Mouse (Mus musculus): ENCODE data around the gene Tppp3. TPM values are rescaled to one million over a fixed set of nuclear protein-coding genes. Genes with fewer than 3 reads are reported as not detected.

Gene Tppp3
- polyA plus RNA-seq, 1 experiment from 2014 or later: 35.7 TPM

- 0 out of 2 replicates have a peak, but pooled peaks cover 12% of the 10 kb centered on the region for H3K36me3 ChIP-seq (replicated peaks)
- 23% methylated on average over 11 of the region's 11 CpGs for WGBS
- DNase-seq (ENCODE audit: low spot score): no peak
- peak overlapping the region; percentile 56 for H3K4me3 ChIP-seq
- no peaks in the 10 kb centered on the region for H3K9me3 ChIP-seq
- H3K27me3 ChIP-seq (replicated peaks; ENCODE audit: low read depth, poor library complexity, severe bottlenecking): peaks cover 63% of the 10 kb centered on the region
- peak overlapping the region; percentile 80 for H3K27ac ChIP-seq (replicated peaks)
- H3K4me1 ChIP-seq: peaks cover 69% of the 10 kb centered on the region
Observed at GRCm38 (mm10) chr8:105470681-105471313, 529 bp downstream of the Tppp3 start.

- Histone ChIP-seq H3K4me1 (peaks cover 64% of the 10 kb centered on the region), H3K4me3 (peak overlapping the region; percentile 56), H3K36me3 (replicated peaks) (0 out of 2 replicates have a peak, but pooled peaks cover 10% of the 10 kb centered on the region), H3K9me3 (no peaks in the 10 kb centered on the region), H3K27me3 (replicated peaks; ENCODE audit: low read depth, poor library complexity, severe bottlenecking) (peaks cover 57% of the 10 kb centered on the region), H3K27ac (replicated peaks) (peak overlapping the region; percentile 80)
- no peak for DNase-seq (ENCODE audit: low spot score)
- 82% methylated on average over 5 of the region's 5 CpGs for WGBS
Observed at GRCm38 (mm10) chr8:105470262-105470661, 1.1 kb downstream of the Tppp3 start.

- peak overlapping the region; percentile 80; the same call in 1 of the 2 replicates for H3K27ac ChIP-seq (replicated peaks)
- peaks cover 59% of the 10 kb centered on the region for H3K4me1 ChIP-seq
- WGBS: 94% methylated on average over 5 of the region's 5 CpGs
Observed at GRCm38 (mm10) chr8:105469816-105470215, 1.5 kb downstream of the Tppp3 start.

GRCm38 (mm10) chr8:105469041-105469695 lies 2.2 kb downstream of the Tppp3 start:
- H3K27ac ChIP-seq (replicated peaks): peak overlapping the region; percentile 62; the same call in 1 of the 2 replicates
- H3K27me3 ChIP-seq (replicated peaks; ENCODE audit: low read depth, poor library complexity, severe bottlenecking): peaks cover 46% of the 10 kb centered on the region
- peaks cover 58% of the 10 kb centered on the region for H3K4me1 ChIP-seq
- DNase-seq (ENCODE audit: low spot score): peak; percentile 51
- H3K36me3 ChIP-seq (replicated peaks): 0 out of 2 replicates have a peak, but pooled peaks cover 10% of the 10 kb centered on the region
- 40% methylated on average over 6 of the region's 6 CpGs for WGBS
- peak overlapping the region; percentile 56; the same call in 1 of the 2 replicates for H3K4me3 ChIP-seq
- no peaks in the 10 kb centered on the region for H3K9me3 ChIP-seq

More at GRCm38 (mm10) chr8:105469816-105470215, 1.5 kb downstream of the Tppp3 start:
- Histone ChIP-seq H3K27me3 (replicated peaks; ENCODE audit: low read depth, poor library complexity, severe bottlenecking) (peaks cover 53% of the 10 kb centered on the region), H3K36me3 (replicated peaks) (0 out of 2 replicates have a peak, but pooled peaks cover 10% of the 10 kb centered on the region), H3K4me3 (peak overlapping the region; percentile 56; the same call in 1 of the 2 replicates), H3K9me3 (no peaks in the 10 kb centered on the region)
- DNase-seq (ENCODE audit: low spot score): no peak

GRCm38 (mm10) chr8:105468002-105468720 lies 3.2 kb downstream of the Tppp3 start:
- H3K27ac ChIP-seq (replicated peaks): 0 out of 2 replicates have a peak overlapping the region, but pooled peaks have one; percentile 26
- H3K36me3 ChIP-seq (replicated peaks): 0 out of 2 replicates have a peak, but pooled peaks cover 10% of the 10 kb centered on the region
- H3K27me3 ChIP-seq (replicated peaks; ENCODE audit: low read depth, poor library complexity, severe bottlenecking): peaks cover 36% of the 10 kb centered on the region
- no peaks in the 10 kb centered on the region for H3K9me3 ChIP-seq
- DNase-seq (ENCODE audit: low spot score): no peak
- no peak overlapping the region for H3K4me3 ChIP-seq
- WGBS: 91% methylated on average over 27 of the region's 27 CpGs
- H3K4me1 ChIP-seq: peaks cover 58% of the 10 kb centered on the region

- H3K4me3 ChIP-seq: no peak overlapping the region
- no peak for DNase-seq (ENCODE audit: low spot score)
- 0 out of 2 replicates have a peak, but pooled peaks cover 10% of the 10 kb centered on the region for H3K36me3 ChIP-seq (replicated peaks)
- H3K4me1 ChIP-seq: peaks cover 52% of the 10 kb centered on the region
- no peaks in the 10 kb centered on the region for H3K9me3 ChIP-seq
- WGBS: 93% methylated on average over 10 of the region's 10 CpGs
- H3K27ac ChIP-seq (replicated peaks): no peak overlapping the region
- peaks cover 30% of the 10 kb centered on the region for H3K27me3 ChIP-seq (replicated peaks; ENCODE audit: low read depth, poor library complexity, severe bottlenecking)
Observed at GRCm38 (mm10) chr8:105467396-105467985, 3.8 kb downstream of the Tppp3 start.

GRCm38 (mm10) chr8:105466700-105467291 lies 4.5 kb downstream of the Tppp3 start:
- Histone ChIP-seq H3K27me3 (replicated peaks; ENCODE audit: low read depth, poor library complexity, severe bottlenecking) (peaks cover 23% of the 10 kb centered on the region), H3K27ac (replicated peaks) (no peak overlapping the region), H3K4me1 (peaks cover 45% of the 10 kb centered on the region), H3K36me3 (replicated peaks) (0 out of 2 replicates have a peak, but pooled peaks cover 10% of the 10 kb centered on the region), H3K4me3 (no peak overlapping the region), H3K9me3 (no peaks in the 10 kb centered on the region)
- DNase-seq (ENCODE audit: low spot score): no peak
- WGBS: 86% methylated on average over 7 of the region's 7 CpGs

GRCm38 (mm10) chr8:105466246-105466645 lies 5.1 kb downstream of the Tppp3 start:
- no peak overlapping the region for H3K4me3 ChIP-seq
- H3K9me3 ChIP-seq: no peaks in the 10 kb centered on the region
- 85% methylated on average over 6 of the region's 6 CpGs for WGBS
- H3K36me3 ChIP-seq (replicated peaks): 0 out of 2 replicates have a peak, but pooled peaks cover 10% of the 10 kb centered on the region
- no peak for DNase-seq (ENCODE audit: low spot score)
- no peak overlapping the region for H3K27ac ChIP-seq (replicated peaks)
- H3K27me3 ChIP-seq (replicated peaks; ENCODE audit: low read depth, poor library complexity, severe bottlenecking): peaks cover 18% of the 10 kb centered on the region; the same call in 1 of the 2 replicates
- H3K4me1 ChIP-seq: peaks cover 42% of the 10 kb centered on the region

GRCm38 (mm10) chr8:105464595-105464994 lies 6.7 kb downstream of the Tppp3 start:
- peaks cover 31% of the 10 kb centered on the region for H3K4me1 ChIP-seq
- H3K27ac ChIP-seq (replicated peaks): 0 out of 2 replicates have a peak overlapping the region, but pooled peaks have one; percentile 8
- H3K27me3 ChIP-seq (replicated peaks; ENCODE audit: low read depth, poor library complexity, severe bottlenecking): peaks cover 3% of the 10 kb centered on the region; the same call in 1 of the 2 replicates
- 0 out of 2 replicates have a peak, but pooled peaks cover 10% of the 10 kb centered on the region for H3K36me3 ChIP-seq (replicated peaks)
- WGBS: 71% methylated on average over 7 of the region's 7 CpGs
- H3K9me3 ChIP-seq: no peaks in the 10 kb centered on the region
- H3K4me3 ChIP-seq: no peak overlapping the region
- no peak for DNase-seq (ENCODE audit: low spot score)

GRCm38 (mm10) chr8:105461085-105461803 lies 10.1 kb downstream of the Tppp3 start:
- 68% methylated on average over 13 of the region's 13 CpGs for WGBS
- no peaks in the 10 kb centered on the region for H3K36me3 ChIP-seq (replicated peaks)
- H3K4me3 ChIP-seq: no peak overlapping the region
- DNase-seq (ENCODE audit: low spot score): no peak
- no peaks in the 10 kb centered on the region for H3K9me3 ChIP-seq
- no peaks in the 10 kb centered on the region for H3K27me3 ChIP-seq (replicated peaks; ENCODE audit: low read depth, poor library complexity, severe bottlenecking)
- H3K27ac ChIP-seq (replicated peaks): no peak overlapping the region
- peaks cover 26% of the 10 kb centered on the region for H3K4me1 ChIP-seq

- H3K4me1 ChIP-seq: peaks cover 4% of the 10 kb centered on the region; the same call in 1 of the 2 replicates
- H3K36me3 ChIP-seq (replicated peaks): no peaks in the 10 kb centered on the region
- WGBS: 64% methylated on average over 10 of the region's 10 CpGs
- DNase-seq (ENCODE audit: low spot score): no peak
- H3K4me3 ChIP-seq: no peak overlapping the region
- no peaks in the 10 kb centered on the region for H3K27me3 ChIP-seq (replicated peaks; ENCODE audit: low read depth, poor library complexity, severe bottlenecking)
- H3K27ac ChIP-seq (replicated peaks): no peak overlapping the region
- H3K9me3 ChIP-seq: no peaks in the 10 kb centered on the region
Observed at GRCm38 (mm10) chr8:105455218-105455617, 16.1 kb downstream of the Tppp3 start.
